Mouse (Mus musculus): ENCODE measurements around the gene Grm4. TPM values are rescaled to one million over a fixed set of nuclear protein-coding genes. Genes with fewer than 3 reads are reported as not detected.

Gene Grm4
- polyA plus RNA-seq, 1 experiment = 21.6 TPM

DNA sequence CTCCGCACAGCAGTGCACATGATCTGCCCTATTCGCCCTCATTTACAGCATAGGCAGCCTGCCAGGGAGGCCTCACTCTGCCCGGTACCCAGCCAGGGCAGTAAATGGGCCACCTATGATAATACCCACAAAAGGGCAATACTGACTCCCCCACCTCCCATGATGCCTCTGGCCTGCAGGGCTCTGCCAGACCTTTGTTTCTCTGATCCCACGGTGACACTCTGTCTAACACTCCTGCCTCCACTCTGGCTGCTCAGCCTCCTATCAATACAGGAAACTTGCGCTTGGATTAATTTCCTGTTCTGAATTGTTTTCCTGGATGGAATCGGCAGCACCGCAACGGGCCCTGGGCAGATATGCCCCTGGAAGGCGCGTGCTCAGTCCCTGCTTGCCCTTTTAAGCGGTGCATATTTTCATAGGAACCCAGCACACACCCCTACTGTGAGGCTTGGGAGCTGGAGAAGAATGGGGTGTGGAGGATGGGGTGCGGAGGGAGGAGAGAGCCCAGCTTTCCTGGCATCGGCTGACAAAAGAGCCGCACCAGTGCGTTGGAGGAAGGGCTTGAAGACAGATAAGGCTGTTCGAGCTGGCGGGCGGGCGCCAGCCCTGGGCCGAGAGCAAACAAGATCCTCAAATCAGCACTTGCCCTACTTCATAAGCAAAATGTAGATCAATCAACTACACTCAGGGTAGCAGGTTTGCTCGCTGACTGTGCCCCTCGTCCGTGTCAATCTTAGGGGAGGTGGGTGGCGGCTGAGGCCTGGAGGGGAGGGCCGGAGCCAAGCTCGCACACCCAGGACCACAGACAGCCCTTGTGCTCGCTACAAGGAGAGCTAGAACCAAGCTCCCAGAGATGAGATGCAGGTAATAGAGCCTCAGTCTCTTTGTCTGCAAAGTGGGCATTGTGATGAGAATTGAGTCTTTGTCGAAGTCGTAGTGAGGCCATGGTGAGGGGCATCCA, 40.8 kb downstream of the Grm4 start:
- H3K4me1 ChIP-seq (ENCODE audit: control insufficient read depth, insufficient read depth, low read length) = 0 out of 2 replicates have a peak, but pooled peaks cover 2% of the 10 kb centered on the region
- H3K27ac ChIP-seq (ENCODE audit: insufficient read depth, low read length) = no peak overlapping the region
- TF ChIP-seq CTCF (IDR thresholded peaks at IDR 0.05; ENCODE audit: extremely low read depth, insufficient read depth, low read length) = no peak
- TF ChIP-seq POLR2A (IDR thresholded peaks at IDR 0.05; ENCODE audit: extremely low read depth, insufficient read depth, low read length) = no peak
- no peak overlapping the region for H3K4me3 ChIP-seq (ENCODE audit: insufficient read depth, low read length)

DNA sequence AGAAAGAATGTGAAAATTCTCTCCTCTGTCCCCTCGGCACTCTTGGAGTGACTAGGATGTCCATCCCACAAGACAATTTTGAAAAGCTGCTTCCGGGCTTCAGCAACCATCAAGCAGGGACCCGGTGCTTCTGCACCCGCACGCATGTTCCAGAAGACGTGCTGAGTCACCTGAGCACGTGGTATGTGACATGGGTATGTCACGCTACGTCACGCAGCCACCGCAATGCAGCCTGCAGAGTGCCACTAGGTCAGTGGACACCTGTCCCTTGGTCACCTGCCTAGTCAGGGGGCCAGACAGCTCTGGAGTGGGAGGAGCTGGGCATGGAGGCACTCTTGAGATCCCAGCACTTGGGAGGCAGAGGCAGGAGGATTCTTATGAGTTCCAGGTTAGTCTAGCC, 45.6 kb downstream of the Grm4 start:
- H3K27ac ChIP-seq (ENCODE audit: insufficient read depth, low read length) = no peak overlapping the region
- no peak overlapping the region for H3K4me3 ChIP-seq (ENCODE audit: insufficient read depth, low read length)
- H3K4me1 ChIP-seq (ENCODE audit: control insufficient read depth, insufficient read depth, low read length) = 0 out of 2 replicates have a peak, but pooled peaks cover under 1% of the 10 kb centered on the region
- TF ChIP-seq POLR2A (IDR thresholded peaks at IDR 0.05; ENCODE audit: extremely low read depth, insufficient read depth, low read length) (no peak), CTCF (IDR thresholded peaks at IDR 0.05; ENCODE audit: extremely low read depth, insufficient read depth, low read length) (no peak)

DNA sequence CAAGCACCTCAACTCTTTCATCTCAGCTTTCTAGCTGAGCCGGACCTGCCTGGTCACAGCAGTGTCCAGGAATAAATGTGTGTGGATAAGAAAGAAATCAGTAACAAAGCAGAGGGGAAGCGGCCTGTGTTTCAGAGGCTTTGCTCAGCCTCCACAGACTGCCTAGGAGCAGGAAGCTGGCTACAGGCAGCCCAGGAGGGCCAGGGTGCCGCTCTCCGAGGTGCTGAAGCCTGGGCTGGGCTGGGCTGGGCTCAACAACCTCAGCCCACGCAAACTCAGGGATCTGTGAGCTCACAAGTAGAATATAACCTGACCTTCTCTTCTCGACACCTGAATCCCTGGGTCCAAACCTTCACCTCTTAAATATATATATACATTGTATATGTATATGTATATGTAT, 54.6 kb downstream of the Grm4 start:
- TF ChIP-seq CTCF (IDR thresholded peaks at IDR 0.05; ENCODE audit: extremely low read depth, insufficient read depth, low read length) = no peak
- TF ChIP-seq POLR2A (IDR thresholded peaks at IDR 0.05; ENCODE audit: extremely low read depth, insufficient read depth, low read length) = no peak
- no peak overlapping the region for H3K4me3 ChIP-seq (ENCODE audit: insufficient read depth, low read length)
- no peak overlapping the region for H3K27ac ChIP-seq (ENCODE audit: insufficient read depth, low read length)
- H3K4me1 ChIP-seq (ENCODE audit: control insufficient read depth, insufficient read depth, low read length) = no peaks in the 10 kb centered on the region

DNA sequence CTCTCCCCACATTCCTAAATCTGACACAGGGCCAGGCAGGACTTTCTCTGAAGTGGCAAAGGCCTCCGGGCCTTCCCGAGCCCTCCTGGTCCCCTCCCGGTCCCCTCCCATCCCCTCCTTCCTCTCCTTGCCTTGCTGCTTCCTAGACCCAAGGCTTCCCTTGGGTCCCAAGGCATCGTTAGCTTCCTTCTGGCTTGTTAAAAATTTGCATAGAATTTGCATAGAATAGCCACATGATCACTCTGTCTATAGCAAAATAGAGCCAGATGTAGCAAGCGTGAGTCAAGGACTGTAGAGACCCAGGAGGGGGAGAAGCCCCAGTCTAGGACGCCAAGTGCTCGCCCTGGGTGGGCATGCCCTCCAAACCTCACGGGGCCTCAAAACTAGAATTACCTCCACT, 55.3 kb downstream of the Grm4 start:
- H3K27ac ChIP-seq (ENCODE audit: insufficient read depth, low read length) = no peak overlapping the region
- TF ChIP-seq CTCF (IDR thresholded peaks at IDR 0.05; ENCODE audit: extremely low read depth, insufficient read depth, low read length) (no peak), POLR2A (IDR thresholded peaks at IDR 0.05; ENCODE audit: extremely low read depth, insufficient read depth, low read length) (no peak)
- H3K4me1 ChIP-seq (ENCODE audit: control insufficient read depth, insufficient read depth, low read length) = no peaks in the 10 kb centered on the region
- H3K4me3 ChIP-seq (ENCODE audit: insufficient read depth, low read length) = no peak overlapping the region

DNA sequence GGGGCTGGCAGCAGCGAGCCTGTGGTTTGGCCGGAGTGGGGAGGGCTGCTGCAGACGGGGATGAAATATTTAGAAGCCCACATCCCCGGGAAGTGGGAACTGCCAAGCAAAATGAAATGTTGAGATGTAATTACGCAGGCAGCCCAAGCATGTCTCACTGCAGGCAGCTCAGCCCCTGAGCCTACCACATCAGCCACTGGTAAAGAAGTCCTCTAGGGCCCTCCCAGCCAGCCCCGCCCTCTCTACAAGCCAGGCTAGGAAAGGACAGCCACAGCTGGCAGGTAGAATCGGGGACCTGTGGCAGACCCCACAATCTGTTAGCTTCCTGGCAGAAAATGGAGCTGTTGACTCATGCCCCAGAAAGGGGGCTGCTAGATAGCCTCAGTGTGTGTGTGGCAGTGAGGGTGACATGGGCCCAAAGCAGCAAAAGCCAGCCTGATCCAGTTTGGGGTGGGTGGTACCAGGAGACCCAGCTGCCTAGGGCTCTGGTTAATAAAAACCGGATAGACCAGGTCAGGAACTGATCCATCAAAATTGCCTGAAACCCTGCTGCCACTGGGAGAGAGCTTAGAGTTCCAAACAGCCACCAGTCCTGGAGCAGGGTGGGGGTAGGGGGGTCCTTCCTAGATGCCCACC, 56.8 kb downstream of the Grm4 start:
- Histone ChIP-seq H3K27ac (ENCODE audit: insufficient read depth, low read length) (no peak overlapping the region), H3K4me3 (ENCODE audit: insufficient read depth, low read length) (no peak overlapping the region), H3K4me1 (ENCODE audit: control insufficient read depth, insufficient read depth, low read length) (no peaks in the 10 kb centered on the region)
- TF ChIP-seq CTCF (IDR thresholded peaks at IDR 0.05; ENCODE audit: extremely low read depth, insufficient read depth, low read length) (no peak), POLR2A (IDR thresholded peaks at IDR 0.05; ENCODE audit: extremely low read depth, insufficient read depth, low read length) (no peak)

DNA sequence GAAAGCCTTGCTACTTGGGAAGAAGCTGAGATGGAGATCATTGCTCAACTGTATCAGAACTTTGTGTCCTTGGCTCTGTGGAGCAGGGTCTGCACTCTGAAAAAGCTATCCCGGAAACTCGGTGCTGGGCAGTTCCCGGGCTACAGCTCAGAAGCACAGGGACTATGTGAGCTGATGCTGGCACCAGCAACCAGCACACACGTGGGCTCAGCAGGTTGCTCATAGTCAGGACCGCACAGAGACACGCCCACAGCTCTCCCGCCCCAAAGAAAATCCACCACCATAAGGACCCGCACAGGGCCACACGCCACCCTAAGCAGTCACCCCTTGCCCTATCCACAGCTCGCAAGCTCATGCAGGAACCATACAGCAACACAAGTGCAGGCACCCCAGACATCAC, 61.2 kb downstream of the Grm4 start:
- no peak overlapping the region for H3K27ac ChIP-seq (ENCODE audit: insufficient read depth, low read length)
- H3K4me3 ChIP-seq (ENCODE audit: insufficient read depth, low read length) = no peak overlapping the region
- no peaks in the 10 kb centered on the region for H3K4me1 ChIP-seq (ENCODE audit: control insufficient read depth, insufficient read depth, low read length)
- TF ChIP-seq CTCF (IDR thresholded peaks at IDR 0.05; ENCODE audit: extremely low read depth, insufficient read depth, low read length) (no peak), POLR2A (IDR thresholded peaks at IDR 0.05; ENCODE audit: extremely low read depth, insufficient read depth, low read length) (no peak)

DNA sequence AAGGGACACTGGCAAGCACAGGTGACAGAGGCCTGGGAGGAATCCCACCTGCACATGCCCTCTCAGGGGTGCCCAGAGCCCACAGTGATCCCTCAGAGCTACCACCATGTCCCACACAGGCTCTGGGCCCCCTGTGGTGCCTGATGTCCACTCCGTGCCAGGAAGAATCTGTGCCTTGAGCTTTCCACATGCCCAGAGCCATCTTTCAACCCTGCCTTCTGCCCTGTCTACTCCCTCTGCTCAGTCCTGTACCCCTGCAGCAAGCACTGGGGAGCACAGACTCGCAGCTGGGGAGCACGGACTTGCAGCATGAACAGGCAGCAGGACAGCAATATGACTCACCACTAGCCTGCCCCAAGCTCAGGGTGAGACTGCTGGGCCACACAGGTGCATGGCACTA, 62.0 kb downstream of the Grm4 start:
- no peak overlapping the region for H3K4me3 ChIP-seq (ENCODE audit: insufficient read depth, low read length)
- TF ChIP-seq CTCF (IDR thresholded peaks at IDR 0.05; ENCODE audit: extremely low read depth, insufficient read depth, low read length) (no peak), POLR2A (IDR thresholded peaks at IDR 0.05; ENCODE audit: extremely low read depth, insufficient read depth, low read length) (no peak)
- H3K4me1 ChIP-seq (ENCODE audit: control insufficient read depth, insufficient read depth, low read length) = no peaks in the 10 kb centered on the region
- H3K27ac ChIP-seq (ENCODE audit: insufficient read depth, low read length) = no peak overlapping the region

DNA sequence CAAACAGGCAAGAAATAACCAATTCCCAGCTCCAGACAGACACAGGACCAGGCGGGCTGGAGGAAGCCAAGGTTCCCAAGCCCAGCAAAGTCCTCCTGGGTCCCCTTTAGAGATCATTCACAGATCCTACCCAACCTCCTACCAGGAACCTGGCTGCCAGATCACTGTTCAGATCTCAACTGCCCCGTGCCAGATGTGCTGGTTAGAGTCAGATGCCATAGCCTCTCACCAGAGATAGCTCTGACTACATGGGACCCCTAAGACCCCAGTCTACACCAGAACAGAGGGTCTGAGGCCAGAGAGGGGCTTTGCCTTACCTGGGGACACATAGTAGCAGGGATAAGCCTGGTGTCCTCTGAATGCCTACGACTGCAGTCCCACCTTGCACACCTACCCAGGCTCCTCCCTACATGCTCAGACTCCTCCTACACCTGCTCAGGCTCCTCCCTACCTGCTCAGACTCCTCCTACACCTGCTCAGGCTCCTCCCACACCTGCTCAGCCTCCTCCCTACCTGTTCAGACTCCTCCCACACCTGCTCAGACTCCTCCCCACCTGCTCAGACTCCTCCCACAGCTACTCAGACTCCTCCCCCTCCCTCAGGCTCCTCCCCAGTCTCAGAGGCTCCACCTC, 63.2 kb downstream of the Grm4 start:
- H3K27ac ChIP-seq (ENCODE audit: insufficient read depth, low read length) = no peak overlapping the region

DNA sequence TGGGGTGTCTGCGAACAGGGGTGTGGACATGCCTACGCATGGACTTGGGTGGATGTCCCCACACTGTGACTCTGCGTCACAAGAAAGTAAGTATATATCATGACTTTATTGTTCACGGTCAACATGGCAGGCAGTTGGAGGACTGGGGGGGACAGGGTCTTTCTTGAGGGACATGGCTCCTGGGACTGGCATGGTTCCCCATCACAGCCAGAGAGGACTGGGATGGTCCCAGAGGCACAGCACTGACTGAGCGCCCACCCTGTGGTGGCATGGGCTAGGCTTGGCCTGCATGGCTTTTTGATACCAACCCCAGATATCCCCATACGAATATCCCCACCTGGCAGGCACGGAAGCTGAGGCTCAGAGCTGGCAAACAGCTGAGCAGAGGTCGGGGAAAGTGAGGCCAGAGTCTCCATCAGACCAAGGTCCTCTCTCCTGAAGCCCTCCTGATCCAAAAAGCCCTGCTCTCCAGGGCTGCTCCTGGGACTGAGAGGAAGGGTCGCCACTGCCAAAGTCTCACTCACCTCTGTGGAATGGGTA, 64.1 kb downstream of the Grm4 start:
- Histone ChIP-seq H3K27ac (ENCODE audit: insufficient read depth, low read length) (no peak overlapping the region), H3K4me3 (ENCODE audit: insufficient read depth, low read length) (no peak overlapping the region), H3K4me1 (ENCODE audit: control insufficient read depth, insufficient read depth, low read length) (no peaks in the 10 kb centered on the region)
- TF ChIP-seq POLR2A (IDR thresholded peaks at IDR 0.05; ENCODE audit: extremely low read depth, insufficient read depth, low read length) = no peak
- TF ChIP-seq CTCF (IDR thresholded peaks at IDR 0.05; ENCODE audit: extremely low read depth, insufficient read depth, low read length) = no peak

More for the DNA sequence above, 63.2 kb downstream of the Grm4 start:
- TF ChIP-seq POLR2A (IDR thresholded peaks at IDR 0.05; ENCODE audit: extremely low read depth, insufficient read depth, low read length) = no peak
- no peak for TF ChIP-seq CTCF (IDR thresholded peaks at IDR 0.05; ENCODE audit: extremely low read depth, insufficient read depth, low read length)
- Histone ChIP-seq H3K4me1 (ENCODE audit: control insufficient read depth, insufficient read depth, low read length) (no peaks in the 10 kb centered on the region), H3K4me3 (ENCODE audit: insufficient read depth, low read length) (no peak overlapping the region)
